Mouse (Mus musculus): ENCODE measurements at regions not wholly inside any gene's neighbourhood (a gene's known extent, or its start where the extent isn't known, plus 50 kb on each side); places are given as distances from the start of the nearest gene placed in this dataset.
A peak's percentile ranks its signal among the peaks of the same experiment; 100 is the strongest.

DNA sequence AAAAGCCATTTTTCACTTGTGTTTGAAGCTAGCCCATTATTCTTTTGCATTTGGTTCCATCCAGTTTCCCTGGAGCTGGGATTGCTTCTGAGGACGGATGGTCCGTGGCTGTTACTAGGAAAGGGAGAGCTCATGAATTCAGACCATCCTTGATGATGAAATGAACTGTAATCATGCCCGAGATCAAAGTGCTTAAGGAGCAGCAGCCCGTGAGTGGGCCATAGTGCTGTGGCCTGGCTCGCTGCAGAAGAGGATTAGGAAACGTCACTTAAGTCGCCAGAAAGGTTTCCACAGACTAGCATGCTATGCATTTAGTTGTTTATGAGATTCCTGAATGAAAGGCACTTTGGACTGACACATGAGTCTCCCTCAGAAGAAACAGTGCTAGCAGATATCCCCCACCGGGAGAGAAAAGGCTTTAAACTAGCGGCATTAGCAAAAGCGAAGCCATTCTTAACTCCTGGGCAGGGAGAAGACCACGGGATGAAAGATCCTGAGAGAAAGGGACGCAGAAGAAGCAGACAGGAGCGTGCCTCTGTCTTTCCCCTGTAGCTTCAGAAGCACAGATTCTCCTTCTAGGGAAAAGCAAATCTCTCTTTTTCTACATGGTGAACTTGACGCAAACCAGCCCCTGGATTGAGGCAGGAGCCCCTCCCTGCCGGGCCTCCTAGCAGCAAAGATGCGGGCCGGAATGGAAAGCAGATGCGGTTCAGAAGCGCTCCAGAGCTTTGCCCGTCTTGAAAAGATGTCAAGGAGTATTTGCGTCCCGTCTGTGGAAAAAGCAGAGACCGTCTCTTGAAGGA is 187.3 kb upstream of the Lef1 start:
- ChIA-PET CTCF (interaction anchor here (1.1 to 2.6 kb wide), 2 partner anchors 11 to 18 kb away, joined by 3 to 10 read pairs; no protein-coding TSS in a partner anchor), POLR2A (no interaction called here)
- in situ Hi-C loops (cut with MboI; ENCODE audit: low pct_unique_long_range_greater_than_20kb), result no loop called here
- DNase-seq (ENCODE audit: low read depth, low spot score) (no peak), ATAC-seq (no peak)
- TF ChIP-seq CTCF (IDR thresholded peaks at IDR 0.05), result no peak
- no peaks in the 10 kb centered on the region for H3K27me3 ChIP-seq

DNA sequence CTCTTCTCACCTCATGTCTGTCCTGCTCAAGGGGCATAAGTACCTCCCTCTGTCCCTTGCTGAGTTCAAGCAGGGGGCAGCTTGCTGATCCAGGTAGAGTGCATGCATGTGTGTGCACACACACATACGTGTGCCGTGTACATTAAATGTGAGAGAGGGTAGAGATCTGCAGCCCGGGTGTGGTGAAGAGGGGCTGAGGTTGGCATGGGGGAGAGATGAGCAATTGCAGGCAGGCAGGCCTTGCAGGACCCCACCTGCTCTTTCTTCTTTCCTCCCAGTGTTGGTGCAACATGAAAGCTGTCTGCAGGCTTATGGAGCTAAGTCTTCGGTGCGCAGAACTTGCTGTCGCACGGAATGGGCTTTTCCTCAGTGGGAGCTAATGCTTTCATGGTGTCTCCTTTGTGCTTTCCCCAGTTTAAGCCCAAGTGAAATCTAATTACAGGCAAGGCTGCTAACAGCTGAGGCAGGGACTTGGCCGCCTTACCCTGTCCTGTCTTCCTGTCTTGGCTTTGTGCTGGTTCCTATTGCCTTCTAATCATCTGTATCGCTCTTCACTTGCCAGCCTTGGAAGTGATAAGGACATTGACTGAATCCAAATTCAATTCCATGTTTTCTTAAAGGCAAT is 188.5 kb upstream of the Lef1 start:
- ATAC-seq (no peak), DNase-seq (ENCODE audit: low read depth, low spot score) (no peak)
- in situ Hi-C loops (cut with MboI; ENCODE audit: low pct_unique_long_range_greater_than_20kb), result no loop called here
- no peaks in the 10 kb centered on the region for H3K27me3 ChIP-seq
- ChIA-PET CTCF (no interaction called here), POLR2A (no interaction called here)
- TF ChIP-seq CTCF (IDR thresholded peaks at IDR 0.05), result no peak

- no peak for ATAC-seq
- DNase-seq (ENCODE audit: low read depth, low spot score), result no peak
- POLR2A ChIA-PET, result no interaction called here
These were observed 183.6 kb upstream of the Rpl34 start for GRCm38 (mm10) chr3:130913812-130914211.

GRCm38 (mm10) chr3:130905101-130905500 is 174.9 kb upstream of the Rpl34 start:
- DNase-seq (ENCODE audit: low read depth, low spot score) (no peak), ATAC-seq (no peak)
- no peaks in the 10 kb centered on the region for H3K27me3 ChIP-seq
- in situ Hi-C loops (cut with MboI; ENCODE audit: low pct_unique_long_range_greater_than_20kb), result no loop called here
- ChIA-PET POLR2A (no interaction called here), CTCF (interaction anchor here (1.2 kb wide), 1 partner anchor 11 kb away, joined by 3 read pairs; no protein-coding TSS in a partner anchor)
- TF ChIP-seq CTCF (IDR thresholded peaks at IDR 0.05), result no peak

More at GRCm38 (mm10) chr3:130913812-130914211, 183.6 kb upstream of the Rpl34 start:
- no peaks in the 10 kb centered on the region for H3K27me3 ChIP-seq
- CTCF ChIA-PET, result interaction anchor here (1.1 kb wide), 1 partner anchor 29 kb away, joined by 5 read pairs; no protein-coding TSS in a partner anchor
- no peak for TF ChIP-seq CTCF (IDR thresholded peaks at IDR 0.05)
- in situ Hi-C loops (cut with MboI; ENCODE audit: low pct_unique_long_range_greater_than_20kb), result no loop called here

- ATAC-seq, result peak; percentile 57
- no peak for TF ChIP-seq CTCF (IDR thresholded peaks at IDR 0.05)
- no peaks in the 10 kb centered on the region for H3K27me3 ChIP-seq
- DNase-seq (ENCODE audit: low read depth, low spot score), result peak; percentile 72
- ChIA-PET POLR2A (no interaction called here), CTCF (no interaction called here)
- in situ Hi-C loops (cut with MboI; ENCODE audit: low pct_unique_long_range_greater_than_20kb), result no loop called here
These were observed 173.1 kb upstream of the Rpl34 start for GRCm38 (mm10) chr3:130903329-130903728.

GRCm38 (mm10) chr3:130902376-130902775 is 172.2 kb upstream of the Rpl34 start:
- ATAC-seq (no peak), DNase-seq (ENCODE audit: low read depth, low spot score) (no peak)
- in situ Hi-C loops (cut with MboI; ENCODE audit: low pct_unique_long_range_greater_than_20kb), result no loop called here
- ChIA-PET CTCF (no interaction called here), POLR2A (no interaction called here)
- no peaks in the 10 kb centered on the region for H3K27me3 ChIP-seq
- TF ChIP-seq CTCF (IDR thresholded peaks at IDR 0.05), result no peak

GRCm38 (mm10) chr3:130901343-130901742 is 171.1 kb upstream of the Rpl34 start:
- CTCF ChIA-PET, result no interaction called here
- in situ Hi-C loops (cut with MboI; ENCODE audit: low pct_unique_long_range_greater_than_20kb), result no loop called here
- POLR2A ChIA-PET, result no interaction called here
- TF ChIP-seq CTCF (IDR thresholded peaks at IDR 0.05), result no peak
- ATAC-seq, result no peak
- DNase-seq (ENCODE audit: low read depth, low spot score), result no peak
- no peaks in the 10 kb centered on the region for H3K27me3 ChIP-seq

GRCm38 (mm10) chr3:130900846-130901245 is 170.6 kb upstream of the Rpl34 start:
- DNase-seq (ENCODE audit: low read depth, low spot score), result no peak
- ATAC-seq, result no peak
- no peak for TF ChIP-seq CTCF (IDR thresholded peaks at IDR 0.05)
- in situ Hi-C loops (cut with MboI; ENCODE audit: low pct_unique_long_range_greater_than_20kb), result no loop called here
- POLR2A ChIA-PET, result no interaction called here
- CTCF ChIA-PET, result no interaction called here
- H3K27me3 ChIP-seq, result no peaks in the 10 kb centered on the region

DNA sequence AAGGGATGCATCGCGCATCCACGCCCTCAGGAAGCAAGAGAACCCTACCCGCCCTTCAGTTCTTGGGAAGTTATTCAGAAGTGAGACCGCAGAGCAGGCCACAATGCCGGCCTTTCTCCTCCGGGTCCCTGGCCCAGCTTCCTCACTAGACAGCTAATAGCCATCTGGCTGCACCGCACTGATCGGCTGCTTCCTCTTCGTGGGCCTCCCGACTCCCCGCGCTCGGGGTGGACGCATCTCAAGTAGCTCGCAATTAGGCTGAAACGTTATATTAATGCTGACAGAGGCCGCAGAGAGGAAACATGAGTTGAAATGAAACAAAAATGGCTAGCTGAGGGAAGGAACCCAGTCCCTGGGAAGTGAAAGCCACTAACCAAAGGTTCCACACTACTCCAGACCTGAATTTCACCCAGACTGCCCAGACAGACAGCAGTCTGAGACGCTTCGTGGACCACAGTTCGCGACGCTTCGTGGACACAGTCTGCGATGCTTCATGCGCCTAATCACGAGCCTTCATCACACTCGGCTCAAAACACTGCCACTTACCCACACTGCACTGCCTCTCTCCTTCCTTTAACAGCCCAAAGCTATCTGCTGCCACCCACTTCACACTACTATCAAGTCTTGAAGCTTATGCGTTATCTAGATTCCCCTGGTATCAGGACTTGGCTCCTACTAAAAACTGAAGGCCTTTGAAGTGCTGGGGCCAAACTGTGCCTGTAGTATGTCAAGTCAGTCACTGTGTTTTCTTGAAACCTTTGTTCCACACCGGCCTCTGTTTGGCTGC is 170.0 kb upstream of the Rpl34 start:
- in situ Hi-C loops (cut with MboI; ENCODE audit: low pct_unique_long_range_greater_than_20kb), result no loop called here

GRCm38 (mm10) chr3:130894168-130894814 is 164.1 kb upstream of the Rpl34 start:
- CTCF ChIA-PET, result interaction anchor here (1.2 to 1.3 kb wide), 3 partner anchors 18 to 30 kb away, joined by 3 to 4 read pairs (median 3); no protein-coding TSS in a partner anchor
- in situ Hi-C loops (cut with MboI; ENCODE audit: low pct_unique_long_range_greater_than_20kb), result no loop called here
- DNase-seq (ENCODE audit: low read depth, low spot score), result no peak
- no peak for ATAC-seq
- H3K27me3 ChIP-seq, result no peaks in the 10 kb centered on the region
- POLR2A ChIA-PET, result no interaction called here
- no peak for TF ChIP-seq CTCF (IDR thresholded peaks at IDR 0.05)

More for the DNA sequence above, 170.0 kb upstream of the Rpl34 start:
- CTCF ChIA-PET, result no interaction called here
- POLR2A ChIA-PET, result no interaction called here
- ATAC-seq (no peak), DNase-seq (ENCODE audit: low read depth, low spot score) (no peak)
- TF ChIP-seq CTCF (IDR thresholded peaks at IDR 0.05), result no peak
- H3K27me3 ChIP-seq, result no peaks in the 10 kb centered on the region

Data from Patski (cell line).